Comparison of ENCODE assay signal across 22 mouse cellular contexts in the genomic region with DNA sequence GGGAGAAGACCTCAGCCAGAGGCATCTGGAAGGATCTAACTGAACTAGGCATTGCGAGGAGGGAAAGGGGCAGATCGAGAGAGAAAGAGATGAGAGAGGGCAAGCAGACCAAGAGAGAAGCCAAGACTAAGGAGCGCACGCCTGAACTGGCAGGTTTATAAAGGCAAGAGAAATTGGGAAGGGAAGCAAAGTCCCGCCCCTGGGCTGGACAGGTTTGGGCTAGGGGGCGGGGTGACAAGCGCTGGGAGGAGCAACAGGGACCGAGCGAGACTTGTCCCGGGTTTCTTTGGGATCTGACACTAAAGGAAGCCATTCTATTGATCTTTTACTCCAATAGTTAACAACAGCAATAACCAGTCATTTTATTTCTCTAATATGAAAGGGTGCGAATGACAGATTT. TPM values are rescaled to one million over a fixed set of nuclear protein-coding genes. Genes with fewer than 3 reads are reported as not detected.
A peak's percentile ranks its signal among the peaks of the same experiment; 100 is the strongest.
DNase-seq lines count a peak whose midpoint lies in the region; ATAC-seq and TF ChIP-seq lines count a peak whose summit lies in the region.
"Had no signal": no experiment of that assay in that cellular context is flagged by ENCODE, and none has a peak within 500 bp of the region (broad histone marks: within the 10 kb centered on the region; RNA-seq: fewer than 3 reads in every experiment).

No protein-coding gene starts in this region.

- H3K4me2 ChIP-seq in lung, embryonic 14.5 days, result no peak overlapping the region
- H3K4me2 ChIP-seq in hindbrain, embryonic 16.5 days (ENCODE audit: low read length), result no peak overlapping the region
- H3K4me2 ChIP-seq: forebrain, embryonic 12.5 days; heart, embryonic 15.5 days; liver, embryonic 13.5 days; neural tube, embryonic 15.5 days had no signal

- no peak overlapping the region for H3K9ac ChIP-seq in lung, embryonic 14.5 days
- no peak overlapping the region for H3K9ac ChIP-seq in hindbrain, embryonic 16.5 days (ENCODE audit: low read depth, low read length)
- H3K9ac ChIP-seq: forebrain, embryonic 12.5 days; heart, embryonic 15.5 days; liver, embryonic 13.5 days; neural tube, embryonic 15.5 days had no signal

- H3K4me3 ChIP-seq in cerebellum, adult 2 months (replicated peaks; ENCODE audit: insufficient read depth, low read depth, low read length), result no peak overlapping the region
- H3K4me3 ChIP-seq in lung, embryonic 14.5 days (ENCODE audit: low read depth, low read length), result no peak overlapping the region
- no peak overlapping the region for H3K4me3 ChIP-seq in lung, adult 2 months (replicated peaks; ENCODE audit: extremely low read depth, low read depth, low read length)
- H3K4me3 ChIP-seq in hindbrain, embryonic 16.5 days (ENCODE audit: low read length), result no peak overlapping the region
- H3K4me3 ChIP-seq: forebrain, embryonic 12.5 days; heart, embryonic 15.5 days; liver, embryonic 13.5 days; neural tube, embryonic 15.5 days had no signal

- no peaks in the 10 kb centered on the region for H3K27me3 ChIP-seq in cerebellum, adult 2 months (ENCODE audit: control insufficient read depth, insufficient read depth, low read length)
- no peaks in the 10 kb centered on the region for H3K27me3 ChIP-seq in lung, embryonic 14.5 days (ENCODE audit: insufficient read depth, low read length)
- no peaks in the 10 kb centered on the region for H3K27me3 ChIP-seq in hindbrain, embryonic 16.5 days (replicated peaks; ENCODE audit: control insufficient read depth, insufficient read depth, low read length)
- H3K27me3 ChIP-seq: forebrain, embryonic 12.5 days; heart, embryonic 15.5 days; liver, embryonic 13.5 days; neural tube, embryonic 15.5 days had no signal

- 0 out of 2 replicates have a peak, but pooled peaks have one; percentile 32 for ATAC-seq in lung, embryonic 14.5 days (ENCODE audit: insufficient read depth)
- ATAC-seq in hindbrain, embryonic 16.5 days, result no peak
- ATAC-seq: CD4-positive, CD25-positive, alpha-beta regulatory T cell, adult 4 months had no signal

- peaks cover 9% of the 10 kb centered on the region; the same call in 1 of the 2 replicates for H3K4me1 ChIP-seq in cerebellum, adult 2 months (ENCODE audit: control insufficient read depth, insufficient read depth, low read length)
- no peaks in the 10 kb centered on the region for H3K4me1 ChIP-seq in lung, embryonic 14.5 days (ENCODE audit: insufficient read depth)
- no peaks in the 10 kb centered on the region; the same call in 1 of the 2 replicates for H3K4me1 ChIP-seq in lung, adult 2 months (ENCODE audit: control insufficient read depth, insufficient read depth, low read length)
- H3K4me1 ChIP-seq in hindbrain, embryonic 16.5 days (ENCODE audit: control insufficient read depth, insufficient read depth, low read depth, low read length), result no peaks in the 10 kb centered on the region
- H3K4me1 ChIP-seq: forebrain, embryonic 12.5 days; liver, embryonic 13.5 days had no signal

- no peaks in the 10 kb centered on the region for H3K9me3 ChIP-seq in lung, embryonic 14.5 days (ENCODE audit: low read depth, low read length)
- H3K9me3 ChIP-seq in hindbrain, embryonic 16.5 days (ENCODE audit: control insufficient read depth, low read length), result no peaks in the 10 kb centered on the region
- H3K9me3 ChIP-seq: forebrain, embryonic 12.5 days; heart, embryonic 15.5 days; liver, embryonic 13.5 days; neural tube, embryonic 15.5 days had no signal

- peaks cover 29% of the 10 kb centered on the region for H3K36me3 ChIP-seq in lung, embryonic 14.5 days (ENCODE audit: insufficient read depth)
- H3K36me3 ChIP-seq in hindbrain, embryonic 16.5 days (ENCODE audit: control insufficient read depth, insufficient read depth, low read length), result no peaks in the 10 kb centered on the region

- no peak for TF ChIP-seq CTCF in cerebellum, adult 2 months (IDR thresholded peaks at IDR 0.05; ENCODE audit: borderline replicate concordance, insufficient read depth, low read depth, low read length)
- no peak for TF ChIP-seq CTCF in lung, embryonic 14.5 days (IDR thresholded peaks at IDR 0.05; ENCODE audit: low read depth)
- no peak for TF ChIP-seq CTCF in lung, adult 2 months (IDR thresholded peaks at IDR 0.05; ENCODE audit: insufficient read depth, low read length)

- peak; percentile 1 for DNase-seq in cerebellum, adult 9-10 months
- DNase-seq in cerebellum, adult 2 months, result no peak
- no peak for DNase-seq in lung, embryonic 14.5 days
- DNase-seq in lung, adult 2 months, result no peak
- DNase-seq in urinary bladder, postnatal 14 days (ENCODE audit: low spot score), result peak; percentile 41
- no peak for DNase-seq in urinary bladder, postnatal 25 days (ENCODE audit: low spot score)
- no peak for DNase-seq in kidney, postnatal 10 days
- DNase-seq: cerebellum, adult 11-12 months; cerebellum, postnatal 36 days; gastrocnemius, postnatal 25 days; kidney, adult 9 months; liver, embryonic 13.5 days; midbrain, embryonic 14.5 days; right cerebral cortex, postnatal 14 days; spleen, adult 18-20 months; thymus, postnatal 14 days had no signal

- H3K27ac ChIP-seq in cerebellum, adult 2 months (ENCODE audit: insufficient read depth, low read length), result no peak overlapping the region
- no peak overlapping the region for H3K27ac ChIP-seq in lung, embryonic 14.5 days (ENCODE audit: low read depth)
- H3K27ac ChIP-seq in hindbrain, embryonic 16.5 days (ENCODE audit: low read depth, low read length), result no peak overlapping the region
- H3K27ac ChIP-seq: forebrain, embryonic 12.5 days; heart, embryonic 15.5 days; liver, embryonic 13.5 days; macrophage had no signal

- no peak for TF ChIP-seq POLR2A in cerebellum, adult 2 months (IDR thresholded peaks at IDR 0.05; ENCODE audit: borderline replicate concordance, insufficient read depth, low read length)
- TF ChIP-seq POLR2A in lung, adult 2 months (IDR thresholded peaks at IDR 0.05; ENCODE audit: borderline replicate concordance, extremely low read depth, low read depth, low read length), result no peak

- 77% methylated on average over 11 of the region's 11 CpGs for WGBS in cerebellum, adult 2 months
- 71% methylated on average over 11 of the region's 11 CpGs for WGBS in lung, embryonic 14.5 days
- 71% methylated on average over 11 of the region's 11 CpGs for WGBS in lung, adult 2 months
- WGBS in hindbrain, embryonic 16.5 days, result 68% methylated on average over 11 of the region's 11 CpGs

RNA-seq across cellular contexts. Expression of a gene that starts 31.1 kb away (rescaled TPM):
- polyA plus RNA-seq in cerebellum, adult 2 months (2012; rRNA removed), result 46.6 and 56.7 TPM in 2 replicates
- 72.8 and 83.2 TPM in 2 replicates for polyA plus RNA-seq in lung, embryonic 14.5 days (2014; fragmentation: Nextera tagmentation; extraction: Ambion mirVana)
- 22.2 and 22.9 TPM in 2 replicates for polyA plus RNA-seq in lung, adult 2 months (2012; rRNA removed)
- 139 and 143 TPM in 2 replicates for polyA plus RNA-seq in hindbrain, embryonic 16.5 days (2015; fragmentation: Nextera tagmentation; extraction: Ambion mirVana)

Comparison
In these comparisons a context has a peak if more than half of its experiments do, and no peak if none do; other contexts are left out.
1. DNase-seq: peak in cerebellum, adult 9-10 months (single experiment) and urinary bladder, postnatal 14 days (single experiment); none in cerebellum, adult 2 months (0 of 2), lung, embryonic 14.5 days (single experiment), lung, adult 2 months (single experiment), urinary bladder, postnatal 25 days (single experiment) and kidney, postnatal 10 days (single experiment).